Mouse (Mus musculus) lung, postnatal 0 days (tissue): ENCODE measurements around the gene Irf6. TPM values are rescaled to one million over a fixed set of nuclear protein-coding genes. Genes with fewer than 3 reads are reported as not detected.

ENCODE experiments used
- ATAC-seq: fragments of 200-750 bp; cut with Nextera tagmentation; 2 replicates; pipeline ENCODE4 v1.8.0; 2017; ENCODE audit warnings: moderate library complexity
- DNase-seq: peaks from one replicate; pipeline ENCODE4 v3.0.0-alpha.2; 2016; ENCODE audit warnings: low spot score
- H3K27ac ChIP-seq: fragments of 300-500 bp; sonication (generic); 2 replicates; pipeline ENCODE4 v1.5.1; 2014; ENCODE audit warnings: antibody characterized with exemption, mild to moderate bottlenecking, low read length, mixed read lengths
- H3K27me3 ChIP-seq: fragments of 300-500 bp; sonication (generic); replicated peaks from 2 replicates; pipeline ENCODE4 v1.6.1; 2014; ENCODE audit warnings: low read length, mixed read lengths; ENCODE audit not compliant: insufficient read depth
- H3K36me3 ChIP-seq: fragments of 300-500 bp; sonication (generic); 2 replicates; pipeline ENCODE4 v1.6.1; 2014; ENCODE audit warnings: low read length, mixed read lengths; ENCODE audit not compliant: insufficient read depth
- H3K4me1 ChIP-seq: fragments of 300-500 bp; sonication (generic); 2 replicates; pipeline ENCODE4 v1.6.1; 2014; ENCODE audit warnings: antibody characterized with exemption, low read depth, low read length, mixed read lengths; ENCODE audit not compliant: insufficient read depth
- H3K4me2 ChIP-seq: fragments of 300-500 bp; sonication (generic); replicated peaks from 2 replicates; pipeline ENCODE4 v1.6.1; 2014; ENCODE audit warnings: low read depth, mild to moderate bottlenecking, low read length, moderate library complexity, mixed read lengths
- H3K4me3 ChIP-seq: fragments of 300-500 bp; sonication (generic); 2 replicates; pipeline ENCODE4 v1.5.1; 2014; ENCODE audit warnings: low read depth, low read length
- H3K9ac ChIP-seq: fragments of 300-500 bp; sonication (generic); replicated peaks from 2 replicates; pipeline ENCODE4 v1.6.1; 2014; ENCODE audit warnings: low read depth, mild to moderate bottlenecking
- H3K9me3 ChIP-seq: fragments of 300-500 bp; sonication (generic); 2 replicates; pipeline ENCODE4 v1.6.1; 2016; ENCODE audit warnings: low read length, mixed read lengths
- CTCF ChIP-seq: IDR thresholded peaks from 2 replicates; pipeline ENCODE4 v1.5.1; 2016; ENCODE audit warnings: antibody characterized with exemption, mild to moderate bottlenecking
- EP300 ChIP-seq: IDR thresholded peaks from 2 replicates; pipeline ENCODE4 v1.6.1; 2016; ENCODE audit warnings: antibody characterized with exemption, mild to moderate bottlenecking, control low read depth
- WGBS: fragments of 180-500 bp; shearing (Covaris S2); extraction: QIAGEN DNeasy Blood & Tissue Kit; methylation state at CpG from one replicate; pipeline ENCODE4 v1.1.7; 2014; 5-methylcytosine and 5-hydroxymethylcytosine counted together
- polyA plus RNA-seq: library from polyadenylated mRNA; unstranded; fragments of >200 nt; fragmentation: Nextera tagmentation; extraction: Ambion mirVana; gene quantifications from 2 replicates; pipeline ENCODE4 v1.2.1, GENCODE M21; 2015

The Irf6 gene
- polyA plus RNA-seq, 1 experiment from 2014 or later = 14.3 TPM

GRCm38 (mm10) chr1:193138087-193138486 lies 14.8 kb upstream of the Irf6 start:
- DNase-seq = peak; percentile 35
- TF ChIP-seq CTCF (no peak), EP300 (no peak)
- Histone ChIP-seq H3K27me3 (no peaks in the 10 kb centered on the region), H3K9ac (no peak overlapping the region), H3K4me2 (no peak overlapping the region), H3K27ac (no peak overlapping the region), H3K4me1 (no peaks in the 10 kb centered on the region), H3K4me3 (no peak overlapping the region), H3K36me3 (no peaks in the 10 kb centered on the region), H3K9me3 (no peaks in the 10 kb centered on the region)
- 12% methylated on average over 7 of the region's 7 CpGs for WGBS
- 0 out of 2 replicates have a peak, but pooled peaks have one; percentile 26 for ATAC-seq

- 34% methylated on average over 3 of the region's 3 CpGs for WGBS
- H3K4me1 ChIP-seq = no peaks in the 10 kb centered on the region
- ATAC-seq = peak; percentile 3; the same call in 1 of the 2 replicates
These were observed 14.2 kb upstream of the Irf6 start for GRCm38 (mm10) chr1:193138669-193139068.

GRCm38 (mm10) chr1:193141118-193141517 lies 11.8 kb upstream of the Irf6 start:
- no peaks in the 10 kb centered on the region for H3K27me3 ChIP-seq
- H3K9me3 ChIP-seq = no peaks in the 10 kb centered on the region
- H3K4me2 ChIP-seq = no peak overlapping the region
- H3K4me1 ChIP-seq = no peaks in the 10 kb centered on the region
- TF ChIP-seq CTCF = no peak
- no peak for TF ChIP-seq EP300
- no peak overlapping the region for H3K9ac ChIP-seq
- H3K27ac ChIP-seq = no peak overlapping the region
- WGBS = 63% methylated on average over 7 of the region's 7 CpGs
- DNase-seq (no peak), ATAC-seq (no peak)
- H3K4me3 ChIP-seq = no peak overlapping the region
- H3K36me3 ChIP-seq = no peaks in the 10 kb centered on the region

More at GRCm38 (mm10) chr1:193138669-193139068, 14.2 kb upstream of the Irf6 start:
- Histone ChIP-seq H3K4me2 (no peak overlapping the region), H3K9me3 (no peaks in the 10 kb centered on the region), H3K27ac (no peak overlapping the region), H3K4me3 (no peak overlapping the region), H3K36me3 (no peaks in the 10 kb centered on the region), H3K9ac (no peak overlapping the region), H3K27me3 (no peaks in the 10 kb centered on the region)
- no peak for DNase-seq
- TF ChIP-seq CTCF (no peak), EP300 (no peak)

- Histone ChIP-seq H3K9ac (no peak overlapping the region), H3K27me3 (no peaks in the 10 kb centered on the region), H3K27ac (no peak overlapping the region), H3K9me3 (no peaks in the 10 kb centered on the region), H3K36me3 (no peaks in the 10 kb centered on the region), H3K4me1 (no peaks in the 10 kb centered on the region), H3K4me3 (no peak overlapping the region), H3K4me2 (no peak overlapping the region)
- no peak for TF ChIP-seq EP300
- TF ChIP-seq CTCF = no peak
- DNase-seq (no peak), ATAC-seq (no peak)
- WGBS = 75% methylated on average over 8 of the region's 8 CpGs
These were observed 10.3 kb upstream of the Irf6 start for GRCm38 (mm10) chr1:193142517-193143062.

GRCm38 (mm10) chr1:193144516-193144915 lies 8.4 kb upstream of the Irf6 start:
- Histone ChIP-seq H3K4me1 (no peaks in the 10 kb centered on the region), H3K27ac (no peak overlapping the region), H3K9ac (no peak overlapping the region), H3K4me3 (no peak overlapping the region), H3K27me3 (no peaks in the 10 kb centered on the region), H3K36me3 (no peaks in the 10 kb centered on the region), H3K9me3 (no peaks in the 10 kb centered on the region), H3K4me2 (no peak overlapping the region)
- DNase-seq (no peak), ATAC-seq (no peak)
- TF ChIP-seq CTCF (no peak), EP300 (no peak)
- WGBS = 86% methylated on average over 6 of the region's 6 CpGs

- ATAC-seq (no peak), DNase-seq (no peak)
- Histone ChIP-seq H3K9me3 (no peaks in the 10 kb centered on the region), H3K4me1 (no peaks in the 10 kb centered on the region), H3K4me2 (no peak overlapping the region), H3K27me3 (no peaks in the 10 kb centered on the region), H3K9ac (no peak overlapping the region), H3K4me3 (no peak overlapping the region), H3K36me3 (no peaks in the 10 kb centered on the region), H3K27ac (no peak overlapping the region)
- TF ChIP-seq EP300 (no peak), CTCF (no peak)
- 70% methylated on average over 4 of the region's 4 CpGs for WGBS
These were observed 7.8 kb upstream of the Irf6 start for GRCm38 (mm10) chr1:193145101-193145500.

- Histone ChIP-seq H3K4me3 (no peak overlapping the region), H3K4me1 (no peaks in the 10 kb centered on the region), H3K36me3 (no peaks in the 10 kb centered on the region), H3K9me3 (no peaks in the 10 kb centered on the region), H3K4me2 (no peak overlapping the region), H3K27ac (no peak overlapping the region), H3K27me3 (no peaks in the 10 kb centered on the region), H3K9ac (no peak overlapping the region)
- no peak for ATAC-seq
- no peak for DNase-seq
- no peak for TF ChIP-seq CTCF
- no peak for TF ChIP-seq EP300
- WGBS = 70% methylated on average over 1 of the region's 1 CpGs
These were observed 6.5 kb upstream of the Irf6 start for GRCm38 (mm10) chr1:193146416-193146815.
